Mouse (Mus musculus) urinary bladder, postnatal 25 days (tissue): ENCODE results near the gene Ngfr.

ENCODE experiments used
- DNase-seq: peaks from one replicate; pipeline ENCODE4 v3.0.0; 2022; ENCODE audit warnings: low spot score

Gene Ngfr

DNA sequence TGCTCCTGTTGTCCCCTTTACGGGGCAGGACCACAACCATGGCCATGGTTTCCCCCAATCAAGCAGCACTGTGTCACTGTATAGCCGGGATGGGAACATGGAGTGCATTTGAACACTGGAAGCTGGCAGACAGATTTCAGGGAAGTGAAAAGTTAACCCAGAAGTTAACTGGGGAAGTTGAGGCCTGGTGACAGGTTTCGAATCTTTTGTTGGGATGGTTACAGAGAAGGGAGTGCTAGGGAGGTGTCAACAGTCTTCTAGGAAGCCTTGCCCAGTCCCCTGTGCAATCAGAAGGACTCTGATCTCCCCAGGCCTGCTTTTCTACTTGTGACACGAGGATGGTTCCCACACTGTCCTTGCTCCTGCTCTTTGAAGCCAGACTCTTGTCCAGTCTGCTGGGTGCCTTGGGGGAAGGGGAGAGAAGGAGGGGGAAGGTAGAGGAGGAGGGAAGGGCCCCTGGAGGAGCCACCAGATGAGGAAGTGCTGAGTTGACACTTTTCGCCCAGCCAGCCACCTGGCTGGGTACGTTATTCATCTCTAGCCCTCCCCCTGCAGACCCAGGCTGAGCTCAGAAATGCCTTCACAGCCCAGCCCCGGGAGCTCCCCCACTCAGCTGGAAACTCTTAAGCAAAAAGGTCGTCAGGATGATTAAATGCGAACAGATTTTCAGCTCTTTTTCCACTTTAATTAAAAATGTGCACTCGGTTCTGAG, 8.1 kb upstream of the Ngfr start:
- no peak for DNase-seq

DNA sequence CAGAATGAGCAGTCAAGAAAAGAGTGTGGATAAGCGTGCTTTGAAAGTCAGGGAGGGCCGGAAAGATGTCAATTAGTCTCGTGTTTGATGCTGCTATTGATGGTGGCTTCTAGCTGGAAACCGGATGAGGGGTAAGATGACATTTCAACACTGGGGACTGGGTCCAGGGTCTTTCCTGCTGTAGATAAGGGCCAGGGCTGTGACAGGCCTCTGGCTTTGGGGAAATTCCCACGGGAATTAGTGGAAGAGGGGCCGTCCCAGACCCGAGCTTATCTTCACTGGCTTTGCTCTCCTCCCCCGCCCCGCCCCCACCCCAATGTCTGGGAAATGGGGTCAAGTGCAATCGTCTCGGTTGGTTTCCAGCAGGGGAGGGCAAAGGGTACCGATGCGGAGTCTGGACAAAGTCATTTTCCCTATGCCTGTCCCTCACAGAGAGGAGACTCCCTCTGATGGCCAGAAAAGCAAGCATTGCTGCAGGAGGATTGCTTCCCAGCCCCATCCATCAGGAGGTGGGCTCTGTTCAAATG, 7.2 kb upstream of the Ngfr start:
- no peak for DNase-seq

DNA sequence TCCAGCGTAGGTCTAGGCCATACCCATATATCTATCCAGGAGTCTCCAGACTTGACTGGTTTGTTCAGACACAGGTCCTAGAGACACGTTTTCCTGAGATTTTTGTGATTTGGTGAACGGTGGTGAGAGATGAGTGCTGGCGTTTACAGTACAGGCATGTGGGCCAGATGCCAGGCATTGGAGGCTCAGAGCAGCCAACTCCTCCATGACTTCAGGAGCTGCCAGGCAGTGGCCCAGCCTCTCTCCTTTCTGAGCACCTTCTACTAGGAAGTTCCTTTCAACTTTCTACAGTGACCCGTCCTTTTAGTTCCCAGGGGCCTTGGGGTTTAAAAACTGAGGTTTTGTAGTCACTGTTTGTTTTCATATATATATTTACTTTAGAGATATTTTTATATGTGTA, 6.0 kb upstream of the Ngfr start:
- DNase-seq, result no peak

DNA sequence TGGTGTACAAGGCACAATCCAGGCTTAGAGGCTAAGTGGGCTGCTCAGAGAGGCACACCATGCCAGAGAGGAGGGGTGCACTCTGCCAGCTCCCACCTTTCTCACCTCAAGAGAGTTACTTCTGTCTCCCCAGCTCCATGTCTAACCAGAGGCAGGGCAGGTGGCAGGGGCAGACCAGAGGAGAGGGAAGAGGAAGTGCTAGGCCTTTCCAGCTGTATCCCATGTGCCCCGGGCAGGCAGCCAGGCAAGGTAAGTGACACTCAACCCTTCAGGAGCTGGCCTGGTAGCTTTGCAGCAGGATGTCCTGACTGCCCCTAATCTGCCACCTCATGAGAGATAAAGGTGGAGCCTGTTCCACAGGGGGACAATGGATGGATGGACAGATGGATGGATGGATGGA, 5.2 kb upstream of the Ngfr start:
- no peak for DNase-seq

DNA sequence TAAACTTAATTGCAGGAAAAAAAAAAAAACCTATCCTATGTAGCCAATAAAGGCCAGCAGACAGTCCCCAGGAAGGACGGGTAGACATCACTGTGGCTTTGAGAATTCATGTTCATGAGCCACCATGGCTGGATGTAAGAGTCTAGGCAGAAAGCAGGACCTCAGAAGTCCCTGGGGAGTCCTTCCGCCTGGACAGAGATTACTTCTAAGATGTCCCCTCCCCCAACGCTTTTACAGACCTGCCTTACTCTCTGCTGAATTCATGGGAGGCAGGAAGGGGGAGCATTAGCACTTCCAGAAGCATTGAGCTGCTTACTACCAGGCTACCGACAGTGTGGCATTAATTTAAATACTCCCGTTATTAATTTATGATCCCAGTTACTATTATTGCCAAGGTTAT, 1.7 kb upstream of the Ngfr start:
- DNase-seq, result no peak

DNA sequence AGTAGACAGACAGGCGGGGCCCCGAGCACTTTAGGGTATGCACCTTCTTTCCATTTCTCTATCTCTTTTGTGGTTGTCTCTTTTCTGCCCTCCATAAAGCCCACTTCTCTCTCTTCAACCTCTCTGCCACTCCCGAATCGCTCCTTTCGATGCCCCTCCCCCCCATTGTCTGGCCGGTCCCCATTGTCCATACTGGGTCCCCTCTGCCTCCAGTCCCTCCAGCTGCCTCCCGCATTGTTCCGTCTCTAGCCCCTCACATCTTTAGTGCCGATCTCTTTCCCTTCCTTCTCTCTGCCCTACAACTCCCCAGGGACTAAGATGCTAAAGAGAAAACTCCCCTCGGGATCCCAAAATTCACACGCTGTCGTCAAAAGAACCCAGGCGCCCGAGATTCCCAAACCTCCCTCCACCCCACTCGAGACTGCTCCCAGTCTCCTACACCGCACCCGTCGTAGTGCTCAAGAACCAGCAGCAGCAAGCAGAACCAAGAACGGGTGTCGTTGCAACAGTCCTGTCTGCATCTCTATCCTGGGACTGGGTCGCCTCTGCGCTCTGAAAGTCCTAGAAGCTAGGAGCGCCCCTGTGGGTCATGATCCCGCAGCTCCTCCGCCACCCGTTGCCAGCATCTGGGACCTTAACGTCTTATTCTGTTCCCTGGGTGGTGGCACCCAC, 648 bp downstream of the Ngfr start:
- no peak for DNase-seq

DNA sequence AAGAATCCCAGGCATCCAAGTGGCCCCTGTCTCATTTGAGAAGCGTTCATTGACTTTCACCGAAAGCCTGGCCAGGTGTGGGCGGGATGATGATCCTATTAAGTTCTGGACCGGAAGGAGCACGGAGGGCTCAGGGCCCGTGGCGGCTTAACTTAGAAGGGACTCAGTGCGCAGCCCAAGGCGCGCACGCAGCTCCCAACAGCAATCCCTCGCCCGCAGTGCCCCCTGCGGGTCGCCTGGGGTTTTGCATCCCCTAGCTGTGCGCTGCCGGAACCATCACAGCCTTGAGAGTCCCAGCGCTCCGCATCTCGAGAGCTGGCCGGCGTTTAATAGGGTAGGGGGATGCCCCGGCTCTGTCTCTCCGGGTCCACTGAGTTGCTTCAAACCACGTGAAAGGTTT, 1.4 kb downstream of the Ngfr start:
- peak; percentile 88 for DNase-seq

DNA sequence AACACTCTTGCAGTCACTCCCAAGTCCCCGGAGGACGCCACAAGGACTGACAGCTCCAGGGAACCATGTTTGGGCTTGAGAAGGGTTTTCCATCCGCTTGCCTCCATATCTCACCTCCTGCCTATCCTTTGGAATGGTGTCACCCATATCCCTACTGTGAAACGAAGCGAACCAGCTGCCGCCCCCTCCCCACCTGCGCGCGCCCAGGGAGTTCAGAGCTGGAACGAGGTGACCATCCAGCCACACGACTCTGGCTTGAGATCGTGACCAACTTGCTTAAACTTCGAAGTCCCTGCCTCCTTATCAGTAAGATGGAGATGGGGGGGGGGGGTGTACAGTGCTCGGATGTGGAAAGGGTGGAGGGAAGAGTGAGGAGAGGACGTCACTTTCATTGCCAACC, 1.9 kb downstream of the Ngfr start:
- DNase-seq, result no peak

DNA sequence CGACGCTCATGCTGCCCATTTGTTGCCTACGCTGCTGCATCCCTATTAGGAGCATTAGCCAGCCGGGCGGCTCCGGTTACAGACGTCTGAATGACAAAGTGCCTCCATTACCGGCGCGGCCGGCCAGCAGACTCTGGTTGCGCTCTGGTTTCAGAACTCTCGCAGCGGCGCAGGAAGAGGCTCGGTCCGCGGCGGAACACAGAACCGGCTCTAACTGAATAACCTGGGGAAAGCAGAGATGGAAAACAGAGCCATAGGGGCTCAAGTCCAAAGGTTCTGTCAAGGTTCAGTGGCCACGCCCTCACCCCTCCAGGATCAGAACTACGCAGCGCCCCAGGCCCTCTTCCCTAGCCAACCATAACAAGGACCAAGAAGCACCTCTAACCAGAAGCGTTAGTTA, 2.3 kb downstream of the Ngfr start:
- DNase-seq, result no peak

DNA sequence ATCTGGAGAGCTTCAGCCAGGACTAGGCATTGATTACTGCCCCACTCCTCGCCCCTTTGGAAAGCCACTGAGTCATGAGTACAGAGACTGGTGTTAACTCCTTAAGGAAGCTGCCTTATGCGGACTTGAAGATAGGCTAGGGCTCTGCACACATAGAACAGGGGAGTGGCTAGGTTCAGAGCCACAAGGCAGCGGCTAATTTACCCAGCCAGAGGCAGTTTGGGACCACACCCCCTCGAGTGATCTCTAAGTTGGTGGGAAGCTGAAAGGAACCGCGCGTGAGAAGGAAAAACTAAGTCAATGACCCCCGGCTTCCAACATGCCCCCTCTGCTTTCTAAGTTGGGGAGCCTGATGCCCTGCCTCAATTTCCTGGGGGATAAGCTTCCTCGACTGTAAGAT, 2.9 kb downstream of the Ngfr start:
- DNase-seq, result no peak

DNA sequence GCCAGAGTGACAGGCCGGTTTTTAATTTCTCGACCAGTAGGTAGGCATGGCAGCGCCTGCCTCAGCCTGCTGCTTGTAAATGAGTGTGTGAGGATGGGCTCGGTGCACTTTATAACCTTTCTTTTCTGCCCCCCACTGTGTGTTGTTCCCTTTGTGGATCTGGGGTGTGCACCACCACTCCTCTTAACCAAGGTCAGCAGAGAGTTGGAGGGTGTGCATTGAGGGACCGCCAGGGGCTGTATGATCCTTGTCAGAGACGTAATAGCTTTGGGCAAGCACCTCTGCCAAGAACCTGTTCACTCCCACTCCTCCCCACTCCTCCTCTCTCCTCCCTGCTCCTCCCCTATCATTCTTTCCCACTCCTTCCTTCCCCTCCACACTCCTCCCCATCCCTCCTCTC, 4.1 kb downstream of the Ngfr start:
- no peak for DNase-seq

DNA sequence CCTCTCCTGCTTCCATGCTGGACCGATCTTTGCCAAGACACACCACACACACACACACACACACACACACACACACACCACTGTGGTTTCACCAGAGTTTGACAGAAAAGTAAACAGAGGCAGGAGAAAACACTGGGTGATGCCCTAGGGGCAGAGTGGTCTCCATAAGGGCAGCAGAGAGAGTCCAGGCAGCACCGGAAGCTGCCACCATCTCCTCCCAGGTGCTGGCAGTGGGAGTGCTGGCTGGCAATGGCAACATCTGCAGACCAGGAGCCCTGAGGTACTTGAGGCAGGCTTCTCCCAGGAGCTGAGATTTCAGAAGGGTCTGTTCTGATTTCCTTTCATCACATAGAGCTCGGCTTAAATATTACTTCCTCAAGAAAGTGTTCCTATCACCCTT, 5.3 kb downstream of the Ngfr start:
- no peak for DNase-seq

DNA sequence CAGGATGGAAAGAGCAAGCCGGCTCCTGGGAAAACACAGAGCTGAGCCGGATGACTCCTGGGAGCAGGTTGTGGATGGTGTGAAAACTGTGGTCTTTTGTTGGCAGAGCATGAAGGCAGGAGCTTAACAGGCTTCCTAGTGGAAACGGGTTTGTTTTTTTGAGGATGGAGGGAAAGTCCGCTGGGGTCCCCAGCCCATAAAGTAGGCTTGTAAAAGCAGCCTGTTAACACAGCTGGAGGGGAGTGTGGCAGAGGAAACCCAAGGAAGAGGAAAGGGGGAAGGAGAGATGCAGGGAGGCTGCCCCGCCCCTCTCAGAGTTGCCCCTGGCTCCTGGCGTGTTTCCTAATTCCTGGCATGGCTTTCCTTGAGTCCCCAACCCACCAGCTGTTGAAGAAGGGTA, 8.1 kb downstream of the Ngfr start:
- DNase-seq, result no peak

DNA sequence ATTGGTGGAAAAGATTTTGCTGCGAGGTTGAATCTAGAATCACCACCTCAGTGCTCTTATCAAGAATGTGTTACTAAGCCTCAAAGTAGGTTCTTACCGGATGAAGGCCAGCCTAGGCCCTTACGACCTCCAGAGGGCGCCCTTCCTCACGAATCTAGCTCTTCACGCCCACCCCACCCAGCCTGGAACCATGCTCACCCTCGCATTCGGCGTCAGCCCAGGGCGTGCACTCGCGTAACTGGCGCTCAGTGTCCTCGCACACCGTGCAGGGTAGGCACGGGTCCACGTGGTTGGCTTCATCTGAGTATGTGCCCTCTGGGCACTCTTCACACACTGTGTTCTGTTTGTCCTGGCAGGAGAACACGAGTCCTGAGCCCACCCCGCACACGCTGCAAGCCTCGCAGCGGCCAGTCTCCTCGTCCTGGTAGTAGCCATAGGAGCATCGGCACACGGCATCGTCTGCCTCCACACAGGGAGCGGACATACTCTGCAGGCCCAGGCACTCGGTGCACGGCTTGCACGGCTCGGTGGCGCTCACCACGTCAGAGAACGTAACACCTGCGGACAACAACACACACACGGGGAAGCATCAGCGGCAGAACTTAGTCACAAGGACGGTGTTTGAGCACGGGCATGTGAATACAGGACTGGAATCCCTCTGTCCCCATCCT, 9.6 kb downstream of the Ngfr start:
- no peak for DNase-seq

DNA sequence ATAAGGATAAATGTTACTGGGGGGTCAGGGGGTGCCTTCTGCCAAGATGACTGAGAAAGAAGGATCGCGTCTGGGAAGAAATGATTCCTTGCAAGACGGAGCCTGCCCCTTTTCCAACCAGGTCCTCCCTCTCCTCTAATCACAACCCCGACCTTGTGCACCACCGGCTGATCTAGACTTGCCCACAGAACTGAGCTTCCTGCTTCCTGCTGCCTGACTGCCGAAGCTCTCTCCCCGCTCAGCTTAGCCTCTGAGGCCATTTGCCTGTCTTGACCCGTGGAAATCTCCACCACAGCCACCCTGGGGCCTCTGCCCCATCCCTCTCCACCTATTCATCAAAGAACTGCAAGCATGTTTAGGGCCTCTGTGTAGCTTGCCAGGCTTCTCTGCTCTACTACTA, 11.2 kb downstream of the Ngfr start:
- no peak for DNase-seq

DNA sequence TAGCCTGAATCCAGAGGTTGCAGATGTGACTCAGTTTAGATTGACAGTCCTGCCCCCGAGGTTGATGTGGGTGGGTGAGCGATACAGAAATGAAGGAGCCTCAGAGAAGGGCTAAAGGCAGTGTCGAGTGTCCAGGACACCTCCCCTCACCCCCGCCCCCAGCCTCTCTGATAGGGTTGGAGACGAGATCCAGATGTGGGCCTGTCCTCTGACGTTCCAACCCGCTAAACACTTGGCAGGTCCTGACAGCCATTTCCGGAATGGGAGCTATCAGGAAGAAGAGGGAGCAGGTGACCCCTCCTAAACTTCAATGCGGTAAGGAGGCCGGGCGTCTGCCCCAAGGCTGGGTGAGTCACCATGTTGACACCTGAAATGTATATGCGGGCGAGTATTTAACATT, 11.7 kb downstream of the Ngfr start:
- DNase-seq, result no peak

DNA sequence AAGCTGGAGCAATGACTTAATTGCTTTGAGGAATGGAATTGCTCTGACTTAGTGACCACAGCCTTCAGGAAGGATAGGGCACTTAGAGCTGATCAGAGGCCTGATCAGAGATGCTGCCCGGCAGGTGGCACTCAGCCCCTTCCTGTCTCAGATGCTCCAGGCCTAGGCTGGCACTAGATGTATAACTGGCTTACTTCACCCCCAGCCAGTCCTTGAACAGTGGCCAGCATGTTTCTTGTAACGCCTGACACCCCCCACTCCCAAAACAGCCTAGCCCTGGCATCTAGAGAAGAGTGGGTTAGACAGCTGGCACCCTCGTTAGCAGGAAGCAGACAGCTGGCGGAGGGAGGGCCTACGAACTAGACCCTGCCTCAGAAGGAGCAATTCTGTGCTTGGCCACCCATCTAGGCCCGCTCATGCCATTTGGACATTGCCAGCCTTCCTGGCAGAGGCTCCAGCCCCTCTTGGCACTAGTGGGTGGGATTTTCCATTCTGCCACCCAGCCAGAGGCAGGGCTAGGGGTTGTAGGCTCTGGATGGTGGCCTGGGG, 12.7 kb downstream of the Ngfr start:
- no peak for DNase-seq

DNA sequence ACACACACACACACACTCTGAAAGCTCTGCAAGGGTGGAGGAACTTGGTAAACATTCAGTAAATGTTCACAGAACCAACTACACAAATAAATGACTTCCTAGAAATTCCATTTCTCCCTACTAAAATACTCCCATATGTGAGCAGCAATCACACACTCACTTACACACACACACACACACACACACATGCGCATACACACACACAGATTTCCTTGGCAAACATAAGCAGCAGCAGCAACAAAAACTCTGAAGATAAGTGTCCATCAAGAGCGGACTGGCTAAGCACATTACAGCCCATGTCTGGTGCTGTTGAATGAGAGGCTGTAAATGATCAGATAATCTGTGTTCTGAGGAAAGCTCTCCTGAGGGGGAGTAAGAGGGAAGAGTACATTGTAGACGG, 15.3 kb downstream of the Ngfr start:
- DNase-seq, result no peak

DNA sequence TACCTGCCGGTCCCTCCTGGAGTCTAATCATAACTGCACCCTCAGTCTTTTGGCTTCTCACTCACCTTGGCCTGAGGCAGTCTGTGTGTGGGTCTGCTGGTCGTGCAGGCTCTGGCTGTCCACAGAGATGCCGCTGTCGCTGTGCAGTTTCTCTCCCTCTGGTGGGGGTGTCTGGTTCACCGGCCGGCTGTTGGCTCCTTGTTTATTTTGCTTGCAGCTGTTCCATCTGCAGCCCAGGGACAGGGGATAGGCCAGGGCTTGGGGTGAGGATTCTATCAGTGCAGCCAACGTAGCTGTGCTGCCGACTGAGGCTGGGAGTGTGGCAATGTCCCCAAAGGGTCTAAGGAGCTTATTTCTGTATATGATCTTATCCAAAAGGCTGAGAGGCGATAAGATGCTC, 15.8 kb downstream of the Ngfr start:
- no peak for DNase-seq

DNA sequence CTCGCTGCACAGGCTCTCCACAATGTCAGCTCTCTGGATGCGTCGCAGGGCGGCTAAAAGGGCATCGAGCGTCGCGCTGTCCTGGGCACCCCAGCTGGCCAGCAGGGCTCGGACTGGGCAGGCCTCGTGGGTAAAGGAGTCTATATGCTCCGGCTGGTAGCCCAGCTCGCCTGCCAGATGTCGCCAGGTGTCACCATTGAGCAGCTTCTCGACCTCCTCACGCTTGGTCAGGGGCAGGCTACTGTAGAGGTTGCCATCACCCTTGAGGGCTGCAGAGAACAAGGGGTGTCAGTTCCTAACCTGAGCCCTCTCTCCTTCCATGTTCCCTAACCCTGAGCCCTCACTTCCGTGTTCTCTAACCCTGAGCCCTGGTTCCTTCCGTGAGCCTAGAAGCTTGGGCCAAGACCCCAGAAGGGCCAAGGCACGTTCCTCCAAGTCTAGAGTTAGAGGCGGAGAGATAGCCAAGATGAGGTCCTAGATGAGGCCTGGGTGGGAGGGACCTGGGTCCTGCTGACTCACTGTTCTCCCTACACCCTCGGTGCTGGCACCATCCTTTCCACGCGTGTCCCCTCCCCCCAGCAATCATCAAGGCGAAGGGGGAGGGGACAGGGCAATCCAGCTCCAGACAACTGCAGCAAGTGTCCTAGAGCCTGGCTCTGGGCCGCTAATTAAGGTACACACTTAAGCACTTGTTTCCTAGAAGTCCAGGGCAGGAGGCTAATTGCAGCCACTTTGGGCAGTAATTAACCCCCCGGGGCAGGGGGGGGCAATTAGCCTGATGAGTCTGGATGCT, 16.5 kb downstream of the Ngfr start:
- DNase-seq, result no peak

DNA sequence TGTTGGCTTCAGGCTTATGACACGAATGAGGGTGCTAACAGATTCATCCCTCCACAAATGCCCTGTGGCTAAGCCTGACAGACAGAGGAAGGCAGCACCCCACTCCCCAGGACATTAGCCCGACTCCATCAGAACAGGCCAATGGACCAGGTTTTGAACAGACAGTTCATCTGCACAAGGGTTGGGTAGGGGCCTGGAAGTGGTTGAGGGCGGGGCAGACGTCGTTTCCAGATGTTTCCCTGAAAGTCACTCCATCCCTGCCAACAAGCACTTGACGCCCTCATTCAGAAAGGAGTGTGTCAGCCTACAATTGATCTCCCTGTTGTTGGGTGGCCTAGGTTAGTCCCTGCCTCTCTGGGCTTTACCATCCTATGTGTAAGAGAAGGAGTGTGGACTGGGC, 17.6 kb downstream of the Ngfr start:
- DNase-seq, result no peak
